Mouse (Mus musculus) testis, adult 2 months (tissue): ENCODE data around the gene Rbm20.

Experiments
- CTCF ChIP-seq: fragments of 200-500 bp; IDR thresholded peaks from 2 replicates; pipeline ENCODE4 v1.5.1; 2012; ENCODE audit warnings: low read depth, mild to moderate bottlenecking, inconsistent platforms, low read length, moderate library complexity; ENCODE audit not compliant: control insufficient read depth, insufficient read depth, insufficient replicate concordance
- POLR2A ChIP-seq: fragments of 200-500 bp; IDR thresholded peaks from 2 replicates; pipeline ENCODE4 v1.6.1; 2012; ENCODE audit warnings: low read depth, mild to moderate bottlenecking, inconsistent platforms, low read length, moderate library complexity; ENCODE audit not compliant: control insufficient read depth

GRCm38 (mm10) chr19:53810584-53810983 is 133.5 kb downstream of the Rbm20 start:
- TF ChIP-seq POLR2A (no peak), CTCF (no peak)
